Mouse (Mus musculus) kidney, adult 2 months (tissue): ENCODE measurements around the gene Srxn1.

ENCODE experiments used
- CTCF ChIP-seq: fragments of 200-500 bp; conservative IDR thresholded peaks from 2 replicates; pipeline ENCODE4 v1.5.1; 2011; ENCODE audit warnings: low read depth, mild to moderate bottlenecking, control low read depth, low read length, moderate library complexity, mixed read lengths; ENCODE audit not compliant: insufficient read depth, insufficient read length
- POLR2A ChIP-seq: fragments of 200-500 bp; IDR thresholded peaks from one replicate; pipeline ENCODE4 v1.6.1; 2011; ENCODE audit warnings: low read depth, low read length, control low read depth

DNA sequence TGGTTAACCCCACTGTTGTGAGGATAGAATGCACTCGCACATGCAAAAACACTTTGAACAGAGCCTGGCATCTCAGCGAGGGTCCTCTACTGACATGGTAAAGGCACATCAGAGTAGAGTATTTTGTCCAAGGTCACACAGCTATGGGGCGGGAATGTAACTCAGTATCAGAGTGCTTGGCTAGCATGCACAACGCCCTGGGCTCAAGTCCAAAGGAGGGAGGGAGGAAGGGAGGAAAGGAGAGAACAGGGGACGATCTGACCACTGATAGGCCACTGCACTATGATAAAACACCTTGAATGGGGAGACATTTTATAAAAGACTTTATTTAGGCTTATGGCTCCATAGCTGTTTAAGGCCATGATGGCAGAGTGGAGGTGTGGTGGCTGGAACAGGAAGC lies 15.7 kb upstream of the Srxn1 start:
- TF ChIP-seq CTCF, result no peak
- no peak for TF ChIP-seq POLR2A
